Mouse (Mus musculus) layer of hippocampus, postnatal 36 days (tissue): Measurements from ENCODE around the gene Bex3. TPM values are rescaled to one million over a fixed set of nuclear protein-coding genes. Genes with fewer than 3 reads are reported as not detected.

ENCODE experiments used
- DNase-seq, 2 experiments: peaks; one replicate each; pipeline ENCODE4 v3.0.0; 2022
- total RNA-seq, 2 experiments: library from RNA; stranded (reverse); gene quantifications; 2 replicates each; pipeline ENCODE4 v1.2.3; 2021

Bex3 gene
- total RNA-seq, 2 experiments from 2014 or later = 288 to 298 TPM

GRCm38 (mm10) chrX:136313792-136314564 lies 43.9 kb downstream of the Bex3 start:
- no peak for DNase-seq

GRCm38 (mm10) chrX:136319953-136320352 lies 49.9 kb downstream of the Bex3 start:
- DNase-seq = no peak

Other genes with a start within 250 kb of the Bex3 start
- gene Arxes1, start 236.9 kb upstream of the Bex3 start, total RNA-seq = 10 to 100 TPM; 36.2 to 41.9 TPM
- gene Bex2, start 202.0 kb upstream of the Bex3 start, total RNA-seq = 100 to 1,000 TPM; 329 to 377 TPM
- not detected for gene Nxf3, start 185.0 kb upstream of the Bex3 start, total RNA-seq
- 10 to 100 TPM; 15.3 to 21.0 TPM for gene Bex4, start 131.3 kb upstream of the Bex3 start, total RNA-seq
- gene Tceal8, start 97.9 kb upstream of the Bex3 start, total RNA-seq = 10 to 100 TPM; 35.0 to 39.0 TPM
- 100 to 1,000 TPM in 1 of 2 experiments, 10 to 100 TPM in 1; 98.7 to 127 TPM for gene Tceal5, start 66.4 kb upstream of the Bex3 start, total RNA-seq
- gene Tceal7, start 55.5 kb upstream of the Bex3 start, total RNA-seq = 1 to 10 TPM in 1 of 2 experiments, under 1 TPM in 1; 0.68 to 1.5 TPM
- gene Bex1, start 54.7 kb upstream of the Bex3 start, total RNA-seq = 10 to 100 TPM; 63.5 to 71.5 TPM
- 10 to 100 TPM; 91.3 to 99.3 TPM for gene Tceal9, start 25.2 kb upstream of the Bex3 start, total RNA-seq
- gene Kir3dl1, start 247.7 kb downstream of the Bex3 start, total RNA-seq = not detected